19 mouse cellular contexts compared by ENCODE assay signal in genomic region chr4:103621586-103621985, GRCm38 (mm10). TPM values are rescaled to one million over a fixed set of nuclear protein-coding genes. Genes with fewer than 3 reads are reported as not detected.
DNase-seq lines count a peak whose midpoint lies in the region; ATAC-seq and TF ChIP-seq lines count a peak whose summit lies in the region.
"Had no signal": no experiment of that assay in that cellular context is flagged by ENCODE, and none has a peak within 500 bp of the region (broad histone marks: within the 10 kb centered on the region; RNA-seq: fewer than 3 reads in every experiment).

No protein-coding gene starts in this region.

- H3K4me2 ChIP-seq in kidney, embryonic 15.5 days = peak overlapping the region; percentile 79
- H3K4me2 ChIP-seq in hindbrain, postnatal 0 days (ENCODE audit: low read depth, low read length) = peak overlapping the region; percentile 56
- peak overlapping the region; percentile 77 for H3K4me2 ChIP-seq in neural tube, embryonic 15.5 days
- H3K4me2 ChIP-seq: heart, embryonic 12.5 days; lung, embryonic 15.5 days had no signal

- peak; percentile 63 for ATAC-seq in kidney, embryonic 15.5 days (replicated peaks; ENCODE audit: low FRiP score)
- peak; percentile 77 for ATAC-seq in hindbrain, postnatal 0 days
- no peak for ATAC-seq in neural tube, embryonic 15.5 days (ENCODE audit: low FRiP score)

- DNase-seq in kidney, postnatal 25 days = no peak
- peak; percentile 19 for DNase-seq in right cerebral cortex, postnatal 14 days
- no peak for DNase-seq in right cerebral cortex, postnatal 25 days
- peak; percentile 18 for DNase-seq in hindbrain, postnatal 0 days (ENCODE audit: low spot score)
- DNase-seq in thymus, postnatal 0 days (ENCODE audit: low spot score) = no peak
- DNase-seq in cerebellum, adult 8-10 months = no peak
- DNase-seq: cerebellum, postnatal 36 days; gastrocnemius, postnatal 14 days; heart, postnatal 4 days; kidney, adult 2 months; right cerebral cortex, adult 18-20 months; thymus, adult 18-20 months had no signal

- H3K27me3 ChIP-seq in kidney, embryonic 15.5 days = peaks cover 66% of the 10 kb centered on the region
- peaks cover 7% of the 10 kb centered on the region; the same call in 1 of the 2 replicates for H3K27me3 ChIP-seq in hindbrain, postnatal 0 days (ENCODE audit: insufficient read depth, low read length)
- H3K27me3 ChIP-seq in neural tube, embryonic 15.5 days (replicated peaks) = peaks cover 47% of the 10 kb centered on the region

- H3K4me3 ChIP-seq in kidney, embryonic 15.5 days (replicated peaks) = peak overlapping the region; percentile 41; the same call in 1 of the 2 replicates
- H3K4me3 ChIP-seq in hindbrain, postnatal 0 days (ENCODE audit: low read length) = peak overlapping the region; percentile 48
- H3K4me3 ChIP-seq in neural tube, embryonic 15.5 days (replicated peaks) = peak overlapping the region; percentile 53
- H3K4me3 ChIP-seq: heart, embryonic 12.5 days; lung, embryonic 15.5 days; megakaryocyte, embryonic 14.5 days had no signal

- no peak for TF ChIP-seq CTCF in hindbrain, postnatal 0 days (IDR thresholded peaks at IDR 0.05; ENCODE audit: low read depth)

- H3K36me3 ChIP-seq in kidney, embryonic 15.5 days = no peaks in the 10 kb centered on the region
- no peaks in the 10 kb centered on the region for H3K36me3 ChIP-seq in hindbrain, postnatal 0 days (ENCODE audit: insufficient read depth, low read length)
- no peaks in the 10 kb centered on the region for H3K36me3 ChIP-seq in neural tube, embryonic 15.5 days
- H3K36me3 ChIP-seq: G1E; heart, embryonic 12.5 days; lung, embryonic 15.5 days had no signal

- 7% methylated on average over 5 of the region's 5 CpGs for WGBS in kidney, embryonic 15.5 days
- 16% methylated on average over 5 of the region's 5 CpGs for WGBS in hindbrain, postnatal 0 days
- WGBS in neural tube, embryonic 15.5 days = 10% methylated on average over 5 of the region's 5 CpGs

- H3K9ac ChIP-seq in kidney, embryonic 15.5 days = no peak overlapping the region
- H3K9ac ChIP-seq in hindbrain, postnatal 0 days (replicated peaks; ENCODE audit: low read length) = peak overlapping the region; percentile 57; the same call in 1 of the 2 replicates
- H3K9ac ChIP-seq in neural tube, embryonic 15.5 days (replicated peaks) = peak overlapping the region; percentile 53; the same call in 1 of the 2 replicates
- H3K9ac ChIP-seq: heart, embryonic 12.5 days; lung, embryonic 15.5 days had no signal

- no peak overlapping the region for H3K27ac ChIP-seq in kidney, embryonic 15.5 days
- H3K27ac ChIP-seq in hindbrain, postnatal 0 days = peak overlapping the region; percentile 22; the same call in 1 of the 2 replicates
- H3K27ac ChIP-seq in neural tube, embryonic 15.5 days (replicated peaks) = no peak overlapping the region
- H3K27ac ChIP-seq: lung, embryonic 15.5 days had no signal

- no peaks in the 10 kb centered on the region for H3K9me3 ChIP-seq in kidney, embryonic 15.5 days (replicated peaks)
- no peaks in the 10 kb centered on the region for H3K9me3 ChIP-seq in hindbrain, postnatal 0 days (ENCODE audit: low read length)
- no peaks in the 10 kb centered on the region for H3K9me3 ChIP-seq in neural tube, embryonic 15.5 days (replicated peaks)
- H3K9me3 ChIP-seq: heart, embryonic 12.5 days; lung, embryonic 15.5 days had no signal

- H3K4me1 ChIP-seq in kidney, embryonic 15.5 days = peaks cover 25% of the 10 kb centered on the region
- H3K4me1 ChIP-seq in hindbrain, postnatal 0 days (ENCODE audit: insufficient read depth, low read length) = no peaks in the 10 kb centered on the region
- H3K4me1 ChIP-seq in neural tube, embryonic 15.5 days = peaks cover 19% of the 10 kb centered on the region
- H3K4me1 ChIP-seq: megakaryocyte, embryonic 14.5 days had no signal

RNA-seq across cellular contexts. Expression of gene Dab1, which starts 2.4 kb away (rescaled TPM):
- polyA plus RNA-seq in kidney, embryonic 15.5 days (2015; fragmentation: Nextera tagmentation; extraction: Ambion mirVana) = 20.1 and 20.3 TPM in 2 replicates
- total RNA-seq in hindbrain, postnatal 0 days (2014; rRNA removed) = 34.1 and 38.2 TPM in 2 replicates
- polyA plus RNA-seq in hindbrain, postnatal 0 days (2015; fragmentation: Nextera tagmentation; extraction: Ambion mirVana) = 75.3 and 76.2 TPM in 2 replicates
- polyA plus RNA-seq in neural tube, embryonic 15.5 days (2015; fragmentation: Nextera tagmentation; extraction: Ambion mirVana) = 50.3 and 57.9 TPM in 2 replicates
- 0.73 and 0.77 TPM in 2 replicates for polyA plus RNA-seq in thymus, postnatal 0 days (2015; fragmentation: Nextera tagmentation; extraction: Ambion mirVana)
- total RNA-seq: neutrophil, adult 5-6 weeks had no signal
- polyA plus RNA-seq: G1E had no signal

Comparison
In these comparisons a context has a peak if more than half of its experiments do, and no peak if none do; other contexts are left out.
1. DNase-seq: peak in right cerebral cortex, postnatal 14 days (single experiment) and hindbrain, postnatal 0 days (single experiment); none in kidney, postnatal 25 days (0 of 2), right cerebral cortex, postnatal 25 days (single experiment), thymus, postnatal 0 days (single experiment) and cerebellum, adult 8-10 months (single experiment).
2. RNA of gene Dab1, which starts 2.4 kb away (polyA plus RNA-seq): 75.3 to 76.2 TPM in hindbrain, postnatal 0 days, 50.3 to 57.9 TPM in neural tube, embryonic 15.5 days and 20.1 to 20.3 TPM in kidney, embryonic 15.5 days; 0.73 to 0.77 TPM in thymus, postnatal 0 days; every median in the first group is over 10 times any median in the second.
3. Peak in every context shown above with its lines, with median percentiles within 50 percentile points of each other: H3K4me2 ChIP-seq and H3K4me3 ChIP-seq.